Mouse (Mus musculus): ENCODE measurements around the gene Ccdc184. TPM values are rescaled to one million over a fixed set of nuclear protein-coding genes. Genes with fewer than 3 reads are reported as not detected.

The Ccdc184 gene
- polyA plus RNA-seq, 1 experiment, result 0.19 TPM

GRCm38 (mm10) chr15:98167645-98168621, 975 bp downstream of the Ccdc184 start:
- H3K36me3 ChIP-seq (ENCODE audit: control insufficient read depth, insufficient read depth, low read length), result no peaks in the 10 kb centered on the region
- H3K4me1 ChIP-seq (ENCODE audit: control insufficient read depth, insufficient read depth, low read length), result no peaks in the 10 kb centered on the region
- no peak overlapping the region for H3K27ac ChIP-seq (ENCODE audit: insufficient read depth, low read depth, low read length)
- 0 out of 2 replicates have a peak, but pooled peaks cover 4% of the 10 kb centered on the region for H3K27me3 ChIP-seq (replicated peaks; ENCODE audit: control insufficient read depth, insufficient read depth, low read length)
- TF ChIP-seq POLR2A (IDR thresholded peaks at IDR 0.05; ENCODE audit: low read depth, low read length) (no peak), CTCF (conservative IDR thresholded peaks at IDR 0.05; ENCODE audit: insufficient read depth, insufficient read length, low read depth, low read length) (no peak)
- H3K4me3 ChIP-seq (ENCODE audit: insufficient read depth, low read depth, low read length), result peak overlapping the region; percentile 30; the same call in 1 of the 2 replicates
- 8% methylated on average over 69 of the region's 69 CpGs for WGBS
- peak; percentile 73 for DNase-seq

DNA sequence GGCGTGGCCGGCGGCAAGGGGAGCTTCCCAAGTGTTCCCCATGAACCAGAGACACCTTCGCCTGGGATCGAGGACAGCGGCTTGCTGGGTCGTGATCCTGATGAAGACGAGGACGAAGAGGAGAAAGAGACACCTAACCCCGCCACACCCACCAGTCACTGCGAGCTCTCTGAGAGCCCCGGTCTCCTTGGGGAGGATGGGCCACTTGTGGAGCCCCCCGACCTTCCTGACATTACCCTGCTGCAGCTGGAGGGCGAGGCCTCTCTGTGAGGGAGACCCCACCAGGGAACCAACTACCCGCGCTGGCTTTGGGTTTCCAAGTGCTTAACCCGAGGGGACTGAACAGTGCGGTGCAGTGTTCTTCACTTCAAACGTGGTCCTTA, 1.7 kb downstream of the Ccdc184 start:
- no peak for DNase-seq
- 0 out of 2 replicates have a peak, but pooled peaks cover 4% of the 10 kb centered on the region for H3K27me3 ChIP-seq (replicated peaks; ENCODE audit: control insufficient read depth, insufficient read depth, low read length)
- no peaks in the 10 kb centered on the region for H3K36me3 ChIP-seq (ENCODE audit: control insufficient read depth, insufficient read depth, low read length)
- 18% methylated on average over 19 of the region's 19 CpGs for WGBS
- TF ChIP-seq CTCF (conservative IDR thresholded peaks at IDR 0.05; ENCODE audit: insufficient read depth, insufficient read length, low read depth, low read length), result no peak
- no peak for TF ChIP-seq POLR2A (IDR thresholded peaks at IDR 0.05; ENCODE audit: low read depth, low read length)
- no peak overlapping the region for H3K4me3 ChIP-seq (ENCODE audit: insufficient read depth, low read depth, low read length)
- H3K4me1 ChIP-seq (ENCODE audit: control insufficient read depth, insufficient read depth, low read length), result no peaks in the 10 kb centered on the region
- H3K27ac ChIP-seq (ENCODE audit: insufficient read depth, low read depth, low read length), result no peak overlapping the region

DNA sequence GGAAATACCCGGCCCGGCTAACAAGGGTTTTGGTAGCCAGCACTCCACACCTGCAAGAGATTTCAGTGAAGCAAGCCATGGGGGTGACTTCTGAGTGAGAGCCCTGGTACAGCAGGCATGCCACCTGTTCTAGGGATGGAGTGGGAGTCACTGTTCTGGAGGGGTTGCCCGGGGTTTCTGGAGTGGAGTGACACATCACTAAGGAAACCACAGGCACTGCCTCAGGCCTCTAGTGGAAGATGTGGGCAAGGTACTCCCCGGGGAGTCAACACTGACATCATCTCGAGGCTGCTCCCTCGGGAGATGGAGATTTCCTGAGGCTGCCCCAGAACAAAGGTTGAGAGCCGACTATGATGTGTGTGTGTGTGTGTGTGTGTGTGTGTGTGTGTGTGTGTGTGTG, 3.4 kb downstream of the Ccdc184 start:
- 19% methylated on average over 7 of the region's 7 CpGs for WGBS
- no peak for DNase-seq
- H3K27me3 ChIP-seq (replicated peaks; ENCODE audit: control insufficient read depth, insufficient read depth, low read length), result 0 out of 2 replicates have a peak, but pooled peaks cover 4% of the 10 kb centered on the region

DNA sequence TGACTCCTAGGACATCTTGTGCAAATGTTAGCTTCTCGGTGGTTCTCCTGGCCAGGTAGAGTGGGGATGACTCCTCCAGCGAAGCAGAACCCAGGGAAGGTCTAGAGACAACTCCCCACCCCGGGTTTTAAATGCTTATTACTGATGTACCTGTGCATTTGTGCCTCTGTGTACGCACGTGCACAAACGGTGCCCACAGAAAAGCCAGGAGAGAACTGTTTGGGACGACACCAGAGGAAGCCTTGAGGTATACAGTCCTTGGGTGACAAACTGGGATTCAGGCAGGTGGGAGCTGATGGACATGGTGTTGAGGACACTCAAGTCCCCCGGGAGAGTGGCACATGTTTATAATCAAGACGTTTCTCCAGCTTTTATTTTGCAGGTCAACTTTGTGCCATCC, 4.0 kb downstream of the Ccdc184 start:
- Histone ChIP-seq H3K4me1 (ENCODE audit: control insufficient read depth, insufficient read depth, low read length) (no peaks in the 10 kb centered on the region), H3K27ac (ENCODE audit: insufficient read depth, low read depth, low read length) (no peak overlapping the region), H3K4me3 (ENCODE audit: insufficient read depth, low read depth, low read length) (no peak overlapping the region), H3K27me3 (replicated peaks; ENCODE audit: control insufficient read depth, insufficient read depth, low read length) (0 out of 2 replicates have a peak, but pooled peaks cover 4% of the 10 kb centered on the region), H3K36me3 (ENCODE audit: control insufficient read depth, insufficient read depth, low read length) (no peaks in the 10 kb centered on the region)
- no peak for DNase-seq
- WGBS, result 68% methylated on average over 9 of the region's 9 CpGs
- TF ChIP-seq CTCF (conservative IDR thresholded peaks at IDR 0.05; ENCODE audit: insufficient read depth, insufficient read length, low read depth, low read length), result no peak
- no peak for TF ChIP-seq POLR2A (IDR thresholded peaks at IDR 0.05; ENCODE audit: low read depth, low read length)

More for the DNA sequence above, 3.4 kb downstream of the Ccdc184 start:
- TF ChIP-seq CTCF (conservative IDR thresholded peaks at IDR 0.05; ENCODE audit: insufficient read depth, insufficient read length, low read depth, low read length) (no peak), POLR2A (IDR thresholded peaks at IDR 0.05; ENCODE audit: low read depth, low read length) (no peak)
- H3K4me1 ChIP-seq (ENCODE audit: control insufficient read depth, insufficient read depth, low read length), result no peaks in the 10 kb centered on the region
- no peaks in the 10 kb centered on the region for H3K36me3 ChIP-seq (ENCODE audit: control insufficient read depth, insufficient read depth, low read length)
- no peak overlapping the region for H3K27ac ChIP-seq (ENCODE audit: insufficient read depth, low read depth, low read length)
- H3K4me3 ChIP-seq (ENCODE audit: insufficient read depth, low read depth, low read length), result no peak overlapping the region

DNA sequence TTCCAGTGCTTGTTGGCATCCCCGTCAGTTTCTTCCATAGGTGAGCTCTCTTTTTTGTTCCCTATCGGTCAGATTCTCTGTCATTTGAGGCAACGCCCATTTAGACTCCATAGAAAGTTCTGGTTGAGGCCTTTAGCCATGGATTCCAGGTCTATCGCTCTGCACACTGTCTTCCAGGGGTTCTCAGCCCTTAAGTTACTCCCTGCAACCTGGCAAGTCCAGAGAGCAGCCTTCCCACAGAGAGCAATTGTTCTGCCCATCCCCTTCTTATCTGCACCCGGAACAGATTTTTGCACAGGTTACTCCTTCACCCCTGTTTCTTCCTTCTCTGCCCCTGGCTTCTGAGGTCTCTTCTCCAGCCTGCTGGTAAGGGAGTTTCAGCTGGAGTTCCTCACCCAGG, 5.2 kb downstream of the Ccdc184 start:
- 84% methylated on average over 5 of the region's 5 CpGs for WGBS
- Histone ChIP-seq H3K36me3 (ENCODE audit: control insufficient read depth, insufficient read depth, low read length) (no peaks in the 10 kb centered on the region), H3K27me3 (replicated peaks; ENCODE audit: control insufficient read depth, insufficient read depth, low read length) (0 out of 2 replicates have a peak, but pooled peaks cover 3% of the 10 kb centered on the region), H3K4me1 (ENCODE audit: control insufficient read depth, insufficient read depth, low read length) (no peaks in the 10 kb centered on the region), H3K27ac (ENCODE audit: insufficient read depth, low read depth, low read length) (no peak overlapping the region), H3K4me3 (ENCODE audit: insufficient read depth, low read depth, low read length) (no peak overlapping the region)
- TF ChIP-seq CTCF (conservative IDR thresholded peaks at IDR 0.05; ENCODE audit: insufficient read depth, insufficient read length, low read depth, low read length) (no peak), POLR2A (IDR thresholded peaks at IDR 0.05; ENCODE audit: low read depth, low read length) (no peak)
- no peak for DNase-seq

DNA sequence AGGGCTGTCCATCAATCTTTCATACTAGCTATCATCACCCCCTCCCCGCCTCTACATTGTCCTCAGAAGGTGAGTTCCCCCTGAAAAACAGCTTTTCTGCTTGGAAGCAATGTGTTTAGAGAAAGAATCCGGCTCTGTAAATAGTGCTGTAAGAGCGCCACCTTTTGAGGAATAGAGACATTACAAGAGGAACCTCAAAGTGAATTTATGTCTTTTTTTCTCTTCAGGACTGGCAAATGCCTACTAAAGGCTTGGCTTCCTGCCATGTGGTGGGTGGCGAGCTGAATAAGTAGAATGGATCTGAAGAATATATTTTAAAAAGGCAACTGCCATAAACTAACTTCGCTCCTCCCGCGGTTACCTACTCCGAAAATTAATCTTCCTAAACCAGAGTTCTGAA, 6.9 kb downstream of the Ccdc184 start:
- no peak overlapping the region for H3K27ac ChIP-seq (ENCODE audit: insufficient read depth, low read depth, low read length)
- no peaks in the 10 kb centered on the region for H3K27me3 ChIP-seq (replicated peaks; ENCODE audit: control insufficient read depth, insufficient read depth, low read length)
- 28% methylated on average over 8 of the region's 8 CpGs for WGBS
- no peaks in the 10 kb centered on the region for H3K4me1 ChIP-seq (ENCODE audit: control insufficient read depth, insufficient read depth, low read length)
- H3K36me3 ChIP-seq (ENCODE audit: control insufficient read depth, insufficient read depth, low read length), result no peaks in the 10 kb centered on the region
- DNase-seq, result peak; percentile 38
- no peak for TF ChIP-seq POLR2A (IDR thresholded peaks at IDR 0.05; ENCODE audit: low read depth, low read length)
- 0 out of 2 replicates have a peak, but pooled peaks have one; percentile 6 for TF ChIP-seq CTCF (conservative IDR thresholded peaks at IDR 0.05; ENCODE audit: insufficient read depth, insufficient read length, low read depth, low read length)
- H3K4me3 ChIP-seq (ENCODE audit: insufficient read depth, low read depth, low read length), result no peak overlapping the region

DNA sequence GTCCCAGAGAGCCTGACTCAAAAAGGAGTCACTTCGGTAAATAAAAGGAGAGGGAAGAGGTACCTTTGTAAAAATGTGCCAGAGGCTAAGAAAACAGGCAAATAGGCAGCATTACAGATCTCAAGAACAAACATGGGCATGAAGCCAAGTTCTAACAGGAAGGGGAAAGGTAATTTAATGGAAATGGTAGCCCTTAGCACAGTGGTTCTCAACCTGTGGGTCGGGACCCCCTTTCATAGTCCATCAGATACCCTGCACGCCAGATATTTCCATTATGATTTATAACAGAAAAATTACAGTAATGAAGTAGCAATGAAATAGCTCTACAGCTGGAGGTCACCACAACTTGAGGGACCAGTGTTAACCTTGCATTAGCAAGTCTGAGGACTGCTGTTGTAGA, 10.4 kb downstream of the Ccdc184 start:
- no peak overlapping the region for H3K27ac ChIP-seq (ENCODE audit: insufficient read depth, low read depth, low read length)
- H3K4me1 ChIP-seq (ENCODE audit: control insufficient read depth, insufficient read depth, low read length), result peaks cover 3% of the 10 kb centered on the region; the same call in 1 of the 2 replicates
- no peak for DNase-seq
- 53% methylated on average over 3 of the region's 3 CpGs for WGBS
- TF ChIP-seq CTCF (conservative IDR thresholded peaks at IDR 0.05; ENCODE audit: insufficient read depth, insufficient read length, low read depth, low read length) (no peak), POLR2A (IDR thresholded peaks at IDR 0.05; ENCODE audit: low read depth, low read length) (no peak)
- H3K4me3 ChIP-seq (ENCODE audit: insufficient read depth, low read depth, low read length), result no peak overlapping the region
- H3K27me3 ChIP-seq (replicated peaks; ENCODE audit: control insufficient read depth, insufficient read depth, low read length), result no peaks in the 10 kb centered on the region
- H3K36me3 ChIP-seq (ENCODE audit: control insufficient read depth, insufficient read depth, low read length), result no peaks in the 10 kb centered on the region
